Mouse (Mus musculus) urinary bladder, adult 2 months (tissue): ENCODE results near the gene Nt5m. TPM values are rescaled to one million over a fixed set of nuclear protein-coding genes. Genes with fewer than 3 reads are reported as not detected.
A peak's percentile ranks its signal among the peaks of the same experiment; 100 is the strongest.
"Not testable (repeated sequence)": the region's sequence is repeated elsewhere in the genome, so short reads cannot be mapped to it uniquely, and the experiment has no call there.

Experiments
- DNase-seq: peaks from one replicate; pipeline ENCODE4 v3.0.0; 2022; ENCODE audit warnings: low spot score
- polyA plus RNA-seq: library from polyadenylated mRNA; depleted of rRNA; stranded (reverse); fragments of >200 nt; gene quantifications from 2 replicates; pipeline ENCODE4 v1.2.3, GENCODE M21; 2012; rRNA removed

The Nt5m gene
- 18.4 and 21.0 TPM in 2 replicates for polyA plus RNA-seq

GRCm38 (mm10) chr11:59839008-59839458, at the start of gene Nt5m:
TSS of gene Nt5m (plus strand) at chr11:59839447.
- DNase-seq: no peak

- DNase-seq: no peak
These were observed 45.9 kb upstream of the Nt5m start for GRCm38 (mm10) chr11:59793390-59793789.

- no peak for DNase-seq
These were observed 38.8 kb upstream of the Nt5m start for GRCm38 (mm10) chr11:59800412-59800811.

- DNase-seq: no peak
These were observed 37.4 kb upstream of the Nt5m start for GRCm38 (mm10) chr11:59801881-59802280.

GRCm38 (mm10) chr11:59803516-59803915, 35.7 kb upstream of the Nt5m start:
- DNase-seq: no peak

GRCm38 (mm10) chr11:59804409-59805110, 34.7 kb upstream of the Nt5m start:
- DNase-seq: no peak

GRCm38 (mm10) chr11:59805256-59805655, 34.0 kb upstream of the Nt5m start:
- no peak for DNase-seq

GRCm38 (mm10) chr11:59805656-59806055, 33.6 kb upstream of the Nt5m start:
- no peak for DNase-seq

GRCm38 (mm10) chr11:59808170-59808960, 30.9 kb upstream of the Nt5m start:
- no peak for DNase-seq

- DNase-seq: no peak
These were observed 30.1 kb upstream of the Nt5m start for GRCm38 (mm10) chr11:59809071-59809669.

- DNase-seq: peak; percentile 89
These were observed 29.4 kb upstream of the Nt5m start, which contains the start of gene Flcn for GRCm38 (mm10) chr11:59809670-59810474. TSS of gene Flcn (minus strand) at chr11:59810016.

- DNase-seq: no peak
These were observed 28.6 kb upstream of the Nt5m start for GRCm38 (mm10) chr11:59810480-59811158.

GRCm38 (mm10) chr11:59811211-59811610, 28.0 kb upstream of the Nt5m start:
- no peak for DNase-seq

- DNase-seq: no peak
These were observed 26.0 kb upstream of the Nt5m start for GRCm38 (mm10) chr11:59813276-59813675.

GRCm38 (mm10) chr11:59814311-59814710, 24.9 kb upstream of the Nt5m start:
- DNase-seq: no peak

GRCm38 (mm10) chr11:59814936-59815335, 24.3 kb upstream of the Nt5m start:
- no peak for DNase-seq

GRCm38 (mm10) chr11:59815482-59816065, 23.7 kb upstream of the Nt5m start:
- DNase-seq: no peak

- no peak for DNase-seq
These were observed 21.3 kb upstream of the Nt5m start for GRCm38 (mm10) chr11:59817916-59818315.

- no peak for DNase-seq
These were observed 17.6 kb upstream of the Nt5m start for GRCm38 (mm10) chr11:59821625-59822024.

GRCm38 (mm10) chr11:59837789-59838188, 1.5 kb upstream of the Nt5m start:
- DNase-seq: not testable (repeated sequence)

GRCm38 (mm10) chr11:59838426-59838825, 821 bp upstream of the Nt5m start:
- no peak for DNase-seq
